Mouse (Mus musculus): ENCODE measurements around the gene Cfap44. TPM values are rescaled to one million over a fixed set of nuclear protein-coding genes. Genes with fewer than 3 reads are reported as not detected.

Cfap44 gene
- polyA plus RNA-seq, 1 experiment, result not detected

DNA sequence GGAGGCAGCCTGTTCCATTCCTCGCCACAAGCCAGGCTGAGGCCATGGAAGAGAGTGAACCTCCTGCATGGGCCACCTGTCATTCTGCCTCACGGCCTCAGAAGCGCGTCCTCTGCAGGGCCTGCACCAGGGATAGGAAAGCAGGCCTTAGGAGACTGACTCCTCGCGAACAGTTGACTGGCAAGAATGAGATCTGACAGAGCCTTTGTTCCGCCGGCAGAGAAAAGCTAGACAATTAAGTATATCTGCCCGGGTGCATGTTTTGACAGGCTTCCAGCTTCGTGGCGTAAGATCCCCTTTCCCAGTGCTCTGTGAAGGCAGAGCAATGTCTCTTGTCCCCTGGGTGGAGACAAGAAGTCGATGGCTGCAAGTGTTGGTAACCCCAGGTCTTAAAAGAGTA is 132.1 kb downstream of the Cfap44 start:
- no peak overlapping the region for H3K4me3 ChIP-seq (ENCODE audit: insufficient read depth, low read length)
- TF ChIP-seq POLR2A (IDR thresholded peaks at IDR 0.05; ENCODE audit: borderline replicate concordance, low read depth, low read length) (no peak), CTCF (IDR thresholded peaks at IDR 0.05; ENCODE audit: low read depth, low read length) (no peak)
- H3K4me1 ChIP-seq (ENCODE audit: control insufficient read depth, insufficient read depth, low read length), result no peaks in the 10 kb centered on the region
- no peak overlapping the region for H3K27ac ChIP-seq (ENCODE audit: insufficient read depth, low read depth, low read length)

- no peaks in the 10 kb centered on the region for H3K4me1 ChIP-seq (ENCODE audit: control insufficient read depth, insufficient read depth, low read length)
- no peak overlapping the region for H3K27ac ChIP-seq (ENCODE audit: insufficient read depth, low read depth, low read length)
- TF ChIP-seq CTCF (IDR thresholded peaks at IDR 0.05; ENCODE audit: low read depth, low read length) (no peak), POLR2A (IDR thresholded peaks at IDR 0.05; ENCODE audit: borderline replicate concordance, low read depth, low read length) (no peak)
- H3K4me3 ChIP-seq (ENCODE audit: insufficient read depth, low read length), result no peak overlapping the region
These were observed 132.8 kb downstream of the Cfap44 start for GRCm38 (mm10) chr16:44527218-44527905.

GRCm38 (mm10) chr16:44528955-44529354 is 134.4 kb downstream of the Cfap44 start:
- no peak for TF ChIP-seq POLR2A (IDR thresholded peaks at IDR 0.05; ENCODE audit: borderline replicate concordance, low read depth, low read length)
- no peak for TF ChIP-seq CTCF (IDR thresholded peaks at IDR 0.05; ENCODE audit: low read depth, low read length)
- H3K27ac ChIP-seq (ENCODE audit: insufficient read depth, low read depth, low read length), result no peak overlapping the region
- no peak overlapping the region for H3K4me3 ChIP-seq (ENCODE audit: insufficient read depth, low read length)
- H3K4me1 ChIP-seq (ENCODE audit: control insufficient read depth, insufficient read depth, low read length), result no peaks in the 10 kb centered on the region

- no peak overlapping the region for H3K4me3 ChIP-seq (ENCODE audit: insufficient read depth, low read length)
- no peak overlapping the region for H3K27ac ChIP-seq (ENCODE audit: insufficient read depth, low read depth, low read length)
- TF ChIP-seq CTCF (IDR thresholded peaks at IDR 0.05; ENCODE audit: low read depth, low read length) (no peak), POLR2A (IDR thresholded peaks at IDR 0.05; ENCODE audit: borderline replicate concordance, low read depth, low read length) (no peak)
- H3K4me1 ChIP-seq (ENCODE audit: control insufficient read depth, insufficient read depth, low read length), result no peaks in the 10 kb centered on the region
These were observed 135.1 kb downstream of the Cfap44 start for GRCm38 (mm10) chr16:44529691-44530090.

- Histone ChIP-seq H3K4me1 (ENCODE audit: control insufficient read depth, insufficient read depth, low read length) (no peaks in the 10 kb centered on the region), H3K4me3 (ENCODE audit: insufficient read depth, low read length) (no peak overlapping the region), H3K27ac (ENCODE audit: insufficient read depth, low read depth, low read length) (no peak overlapping the region)
- TF ChIP-seq CTCF (IDR thresholded peaks at IDR 0.05; ENCODE audit: low read depth, low read length), result no peak
- TF ChIP-seq POLR2A (IDR thresholded peaks at IDR 0.05; ENCODE audit: borderline replicate concordance, low read depth, low read length), result no peak
These were observed 135.6 kb downstream of the Cfap44 start for GRCm38 (mm10) chr16:44530191-44530590.

- no peak overlapping the region for H3K27ac ChIP-seq (ENCODE audit: insufficient read depth, low read depth, low read length)
- TF ChIP-seq POLR2A (IDR thresholded peaks at IDR 0.05; ENCODE audit: borderline replicate concordance, low read depth, low read length), result no peak
- TF ChIP-seq CTCF (IDR thresholded peaks at IDR 0.05; ENCODE audit: low read depth, low read length), result no peak
These were observed 136.2 kb downstream of the Cfap44 start for GRCm38 (mm10) chr16:44530829-44531228.

DNA sequence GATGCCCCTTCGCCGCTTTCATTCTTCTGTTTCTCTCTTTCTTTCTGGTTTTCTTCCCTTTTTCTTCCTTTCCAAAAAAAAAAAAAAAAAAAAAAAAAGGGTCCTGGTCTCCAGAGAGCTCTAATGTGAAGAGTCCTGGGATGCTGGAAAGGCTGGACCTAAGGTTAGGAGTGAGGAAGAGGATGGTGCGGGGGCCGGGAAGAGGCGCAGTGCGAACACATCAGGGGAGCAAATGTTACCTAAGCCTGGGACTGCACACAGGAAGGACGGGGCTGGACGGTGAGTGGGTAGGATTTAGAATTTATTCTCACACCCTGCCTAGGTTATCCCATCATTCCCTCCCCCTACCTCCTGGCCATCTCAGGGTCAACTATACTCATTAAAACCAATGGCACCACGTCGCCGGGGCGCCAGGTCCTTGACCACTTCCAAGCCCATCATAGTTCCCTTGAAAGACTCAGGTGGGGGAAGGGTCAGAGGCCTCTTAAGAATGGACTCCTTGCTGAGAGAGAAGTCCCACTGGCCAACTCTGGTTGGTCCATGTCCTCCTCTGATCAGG is 136.7 kb downstream of the Cfap44 start:
- no peak overlapping the region for H3K4me3 ChIP-seq (ENCODE audit: insufficient read depth, low read length)
- H3K4me1 ChIP-seq (ENCODE audit: control insufficient read depth, insufficient read depth, low read length), result no peaks in the 10 kb centered on the region
- H3K27ac ChIP-seq (ENCODE audit: insufficient read depth, low read depth, low read length), result no peak overlapping the region
- TF ChIP-seq POLR2A (IDR thresholded peaks at IDR 0.05; ENCODE audit: borderline replicate concordance, low read depth, low read length) (no peak), CTCF (IDR thresholded peaks at IDR 0.05; ENCODE audit: low read depth, low read length) (no peak)

More at GRCm38 (mm10) chr16:44530829-44531228, 136.2 kb downstream of the Cfap44 start:
- H3K4me1 ChIP-seq (ENCODE audit: control insufficient read depth, insufficient read depth, low read length), result no peaks in the 10 kb centered on the region
- no peak overlapping the region for H3K4me3 ChIP-seq (ENCODE audit: insufficient read depth, low read length)

Other genes starting within 250 kb of the Cfap44 start
- gene Usf3, start 221.6 kb upstream of the Cfap44 start, polyA plus RNA-seq (2012; ENCODE audit: insufficient read depth, insufficient read length, missing spikeins), result 13.6 and 18.4 TPM in 2 replicates
- not detected in 2 replicates for gene Sidt1, start 61.6 kb upstream of the Cfap44 start, polyA plus RNA-seq (2012; ENCODE audit: insufficient read depth, insufficient read length, missing spikeins)
- gene Spice1, start 47.7 kb upstream of the Cfap44 start, polyA plus RNA-seq (2012; ENCODE audit: insufficient read depth, insufficient read length, missing spikeins), result 22.5 and 24.1 TPM in 2 replicates
- not detected in 2 replicates for gene Boc, start 164.1 kb downstream of the Cfap44 start, polyA plus RNA-seq (2012; ENCODE audit: insufficient read depth, insufficient read length, missing spikeins)